Mouse (Mus musculus) T-helper 17 cell (primary cell): ENCODE data around the gene Exo1.

Experiments used
- in situ Hi-C, 2 experiments: fragments of 300-600 bp; cut with MboI, MseI; formaldehyde crosslinking; loops; 1 replicate in 1 of 2; 2 replicates in 1 of 2; pipeline ENCODE4 v1.15.1; 2025; ENCODE audit warnings: high pct_unique_total_duplicates in 2 of 2

Exo1 gene

DNA sequence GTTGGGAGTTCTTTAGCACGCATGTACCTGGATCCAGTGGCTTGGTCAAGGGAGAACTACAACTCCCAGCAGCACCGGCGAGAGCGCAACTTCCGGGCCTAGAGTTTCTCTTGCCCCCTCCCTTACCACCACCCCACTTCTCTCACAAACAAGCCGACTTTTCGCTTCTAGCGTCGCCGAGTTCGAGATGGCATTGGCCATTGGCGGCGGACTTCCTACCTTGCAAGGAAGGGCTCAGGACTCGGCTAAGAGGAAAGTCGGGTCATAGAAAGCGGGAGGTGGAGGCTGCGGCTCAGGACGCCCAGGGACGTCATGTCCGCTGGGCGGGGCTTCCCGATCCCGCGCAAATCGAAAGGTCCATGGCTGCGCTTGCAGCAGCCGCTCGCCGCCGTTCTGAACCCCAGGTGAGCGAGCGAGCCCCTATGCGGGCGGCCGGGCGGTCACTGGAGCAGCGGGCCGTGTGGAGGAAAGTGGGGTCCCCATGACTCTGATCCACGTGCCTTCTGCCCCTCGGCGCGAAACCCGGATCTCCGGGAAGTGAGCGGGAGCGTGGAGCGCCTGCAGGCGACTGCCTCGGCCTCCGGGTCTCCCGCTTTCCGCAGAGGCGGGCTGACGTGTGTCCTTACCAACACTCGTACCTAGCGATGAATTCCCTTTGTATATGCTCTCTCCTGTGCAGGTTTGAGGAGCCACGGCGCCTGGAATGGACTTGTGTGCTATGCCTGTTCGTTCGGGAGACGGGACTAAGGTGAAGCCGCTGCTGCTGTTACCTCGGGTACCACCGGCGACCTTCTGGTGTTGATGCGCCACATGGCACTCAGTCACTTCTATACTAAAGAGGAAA lies at the start of gene Exo1:
Gene Exo1, plus strand, starts transcription at position 129 of the 844 bp plus-strand sequence.
- in situ Hi-C loops: loop anchor here in 1 of 2 experiments (5.0 to 10.0 kb wide), 2 partner anchors 253 to 1894 kb away; partner anchors contain the start of gene Fh1

DNA sequence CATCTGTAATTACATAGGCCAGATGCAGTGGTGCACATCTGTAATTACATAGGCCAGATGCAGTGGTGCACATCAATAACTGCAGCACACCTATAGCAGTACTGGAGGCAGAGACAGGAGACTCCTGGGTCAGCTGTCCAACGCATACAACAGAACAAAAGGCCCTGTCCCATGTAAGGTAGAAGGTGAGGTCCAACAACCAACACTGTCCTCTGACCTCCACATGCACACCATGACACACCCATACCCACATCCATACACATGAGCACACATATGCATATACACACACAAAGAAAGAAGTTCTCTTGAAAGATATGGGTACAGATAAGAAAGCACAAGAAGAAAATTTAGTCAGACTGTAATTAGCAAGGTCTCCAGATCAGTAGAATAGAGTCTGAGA lies 24.9 kb upstream of the Exo1 start:
- in situ Hi-C loops: loop anchor here (10.0 kb wide), 2 partner anchors 461 to 501 kb away; no protein-coding TSS in a partner anchor

DNA sequence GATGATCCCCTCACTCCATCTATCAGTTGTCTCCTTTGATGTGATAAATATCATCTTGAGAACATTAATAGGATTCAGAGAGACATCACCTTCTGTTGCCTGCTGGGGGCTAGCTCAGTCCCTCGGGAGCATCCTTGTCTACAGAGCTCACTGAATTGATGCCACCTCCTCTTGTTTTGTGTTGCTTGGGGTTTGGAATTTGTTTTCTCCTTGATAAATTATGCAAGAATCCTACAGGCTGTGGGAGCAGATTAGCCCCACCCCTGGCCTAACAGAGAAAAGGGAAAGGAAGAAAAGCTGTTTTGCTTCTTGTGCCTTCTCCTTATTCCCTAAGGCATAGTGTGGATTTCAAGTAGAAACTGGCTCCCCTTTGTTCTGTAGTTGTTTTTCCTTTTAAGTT lies 13.3 kb upstream of the Exo1 start:
- in situ Hi-C loops: no loop called here

DNA sequence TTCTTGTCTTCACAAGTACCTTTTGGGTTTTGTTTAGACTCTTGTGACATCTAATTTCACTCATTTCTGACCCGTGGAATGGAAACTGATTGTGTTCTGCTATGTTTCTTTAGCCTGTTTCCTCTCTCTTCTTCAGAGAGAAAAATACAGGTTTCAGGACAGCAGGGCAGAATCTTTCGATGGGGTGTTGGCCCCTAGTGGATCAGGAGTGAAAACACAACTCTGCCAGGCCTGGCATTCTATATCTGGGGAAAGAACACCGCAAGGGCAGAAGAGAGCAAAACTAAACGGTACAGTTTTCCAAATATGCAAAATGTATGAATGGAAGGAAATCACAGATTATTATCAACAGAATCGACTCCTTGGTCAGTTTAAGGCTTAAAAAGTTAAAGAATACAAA lies 12.8 kb upstream of the Exo1 start:
- in situ Hi-C loops: no loop called here

DNA sequence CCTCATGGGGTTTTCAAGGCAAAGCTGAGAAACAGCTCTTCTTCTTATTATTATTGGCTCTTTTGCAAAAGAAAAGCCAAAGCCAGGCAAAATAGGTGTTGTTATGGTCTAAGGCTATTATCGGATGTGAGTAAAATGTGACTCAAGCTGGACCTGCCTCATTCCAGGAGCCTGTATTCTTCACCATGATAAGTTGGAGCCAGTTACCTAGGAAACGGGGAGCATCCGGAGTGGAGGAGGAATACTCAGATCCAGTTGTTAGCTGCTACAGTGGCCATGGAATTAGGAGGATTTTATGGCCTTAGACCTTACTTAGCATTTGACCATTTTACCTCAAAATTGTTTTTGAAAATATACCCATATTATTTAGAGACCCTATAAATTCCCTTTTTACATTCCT lies 9.7 kb upstream of the Exo1 start:
- in situ Hi-C loops: loop anchor here in 1 of 2 experiments (10.0 kb wide), 1 partner anchor 246 kb away; the partner anchor contains the start of genes Fh1 and Kmo

DNA sequence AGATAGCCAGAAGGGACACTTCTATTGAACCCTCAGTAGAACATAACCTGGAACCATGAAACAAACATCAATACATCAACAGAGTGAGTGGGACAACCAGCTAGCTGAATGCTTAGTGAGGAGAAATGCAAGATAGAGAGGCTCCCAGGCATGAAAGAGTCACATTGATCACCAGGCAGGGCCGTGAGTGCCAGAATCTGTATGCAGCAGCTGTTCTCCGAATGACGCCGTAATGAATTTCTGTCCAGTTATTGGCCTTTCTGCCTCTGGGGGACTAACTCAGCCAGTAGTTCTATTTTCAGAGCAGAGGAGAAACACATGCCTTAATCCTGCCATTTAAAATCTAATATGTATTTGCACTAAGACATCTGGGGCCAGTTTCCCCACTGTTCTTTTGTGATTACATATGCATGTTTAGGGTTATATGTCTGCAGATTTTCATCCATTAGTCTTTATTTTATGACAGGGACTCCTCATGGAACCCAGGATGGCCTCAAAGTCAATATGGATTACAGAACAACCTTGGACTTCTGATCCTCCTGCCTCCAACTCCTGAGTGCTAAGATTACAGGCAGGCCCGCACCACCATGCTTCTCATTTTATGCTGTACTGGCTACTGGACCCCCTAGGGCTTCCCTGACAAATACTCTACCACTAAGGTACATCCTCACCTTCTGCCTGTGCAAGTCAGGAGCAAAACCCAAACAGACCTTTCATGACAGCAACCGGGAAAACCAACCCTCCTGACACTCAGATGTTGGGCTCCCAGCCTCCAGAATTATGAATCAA lies 8.2 kb upstream of the Exo1 start:
- in situ Hi-C loops: loop anchor here in 1 of 2 experiments (10.0 kb wide), 1 partner anchor 247 kb away; the partner anchor contains the start of genes Fh1 and Kmo

DNA sequence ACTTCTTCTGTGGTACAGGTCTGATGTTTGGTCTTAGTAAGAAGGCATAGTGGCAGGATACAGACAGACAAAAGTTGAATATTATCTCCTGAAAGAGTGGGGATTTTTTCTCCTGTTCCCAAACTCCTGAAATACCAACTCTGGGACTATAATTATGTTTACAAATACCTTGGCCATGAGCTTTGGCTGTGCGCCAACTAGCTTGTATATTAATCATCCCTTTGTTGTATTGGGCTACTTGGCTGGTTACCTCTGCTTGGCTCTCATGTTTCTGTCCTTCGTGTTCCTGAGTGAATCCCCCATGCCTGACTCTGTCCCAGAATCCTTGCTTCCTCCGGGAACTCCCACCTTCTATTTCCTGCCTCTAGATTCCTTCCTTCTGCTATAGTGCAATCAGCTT lies 3.0 kb downstream of the Exo1 start:
- in situ Hi-C loops: loop anchor here in 1 of 2 experiments (5.0 to 10.0 kb wide), 2 partner anchors 256 to 1891 kb away; partner anchors contain the start of gene Fh1

DNA sequence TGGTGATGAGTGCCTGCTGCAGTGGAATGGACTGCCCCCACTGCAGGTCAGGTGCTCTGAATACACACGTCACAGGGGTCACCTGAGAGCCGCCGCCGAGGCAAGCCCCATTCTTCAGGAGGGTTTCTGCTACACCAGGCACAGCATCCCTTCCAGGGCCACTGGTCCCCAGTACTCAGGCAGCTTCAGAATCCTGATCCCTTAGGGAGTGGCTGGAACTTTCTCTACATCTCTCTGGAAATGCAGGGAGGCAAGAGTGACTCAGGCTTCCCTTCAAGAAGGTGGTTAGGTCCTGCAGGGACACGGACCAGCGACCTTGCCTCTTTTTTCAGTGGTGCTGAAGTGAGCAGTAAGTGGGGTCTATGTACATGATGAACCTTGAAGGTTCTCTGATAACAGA lies 12.9 kb downstream of the Exo1 start:
- in situ Hi-C loops: loop anchor here in 1 of 2 experiments (5.0 kb wide), 1 partner anchor 201 kb away; the partner anchor contains the start of genes Chml and Opn3

DNA sequence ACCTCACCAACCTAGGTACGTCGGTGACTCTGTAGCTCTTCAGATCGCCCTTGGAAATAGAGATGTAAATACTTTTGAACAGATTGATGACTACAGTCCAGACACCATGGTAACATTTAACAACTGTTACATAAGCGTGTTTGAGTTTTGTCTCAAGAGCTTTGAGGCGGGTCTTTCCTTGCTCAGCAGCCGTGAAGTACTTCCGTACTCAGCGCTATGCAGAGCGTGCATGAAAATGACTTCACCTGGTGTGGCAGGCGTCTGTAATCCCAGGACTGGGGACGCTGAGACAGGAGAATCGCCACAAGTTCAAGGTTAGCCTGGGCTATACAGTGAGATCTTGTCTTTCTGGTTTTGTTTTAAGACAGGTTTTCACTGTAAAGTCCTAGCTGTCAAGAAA lies 13.3 kb downstream of the Exo1 start:
- in situ Hi-C loops: loop anchor here in 1 of 2 experiments (5.0 kb wide), 1 partner anchor 201 kb away; the partner anchor contains the start of genes Chml and Opn3

DNA sequence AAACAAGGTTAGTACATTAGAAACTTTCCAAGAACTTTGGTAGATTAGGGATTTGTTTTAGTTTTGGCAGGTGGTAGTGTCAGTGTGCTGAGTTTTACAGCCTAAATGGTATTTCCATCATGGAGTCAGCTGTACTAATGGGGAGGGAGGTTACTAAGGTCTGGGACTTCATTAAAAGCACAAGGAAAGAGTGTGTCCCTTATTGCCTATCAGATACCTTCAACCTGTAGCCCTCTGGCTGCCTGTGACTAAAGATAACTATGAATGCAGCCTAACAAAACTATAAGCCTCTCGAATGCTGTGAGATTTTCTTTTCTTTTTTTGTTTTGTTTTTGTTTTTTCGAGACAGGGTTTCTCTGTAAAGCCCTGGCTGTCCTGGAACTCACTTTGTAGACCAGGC lies 30.8 kb downstream of the Exo1 start:
- in situ Hi-C loops: no loop called here

DNA sequence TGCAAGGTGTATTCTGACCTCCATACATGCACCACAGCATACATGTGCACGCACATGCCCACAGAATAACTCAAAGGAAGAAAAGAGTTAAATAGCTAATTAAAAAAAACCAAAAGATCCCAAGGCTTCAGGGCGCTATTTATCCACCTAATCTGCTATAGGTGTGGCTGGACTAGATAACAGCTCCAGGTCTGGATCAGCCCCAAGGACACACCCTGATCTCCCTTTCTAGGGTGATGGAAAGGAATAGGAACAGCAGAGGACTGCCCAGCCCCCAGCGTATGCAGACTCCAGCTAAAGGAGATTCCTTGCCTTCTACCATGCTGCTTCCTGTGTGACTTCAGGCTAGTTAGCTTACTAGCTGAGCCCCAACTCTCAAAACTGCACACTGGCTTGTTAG lies 31.7 kb downstream of the Exo1 start:
- in situ Hi-C loops: no loop called here

DNA sequence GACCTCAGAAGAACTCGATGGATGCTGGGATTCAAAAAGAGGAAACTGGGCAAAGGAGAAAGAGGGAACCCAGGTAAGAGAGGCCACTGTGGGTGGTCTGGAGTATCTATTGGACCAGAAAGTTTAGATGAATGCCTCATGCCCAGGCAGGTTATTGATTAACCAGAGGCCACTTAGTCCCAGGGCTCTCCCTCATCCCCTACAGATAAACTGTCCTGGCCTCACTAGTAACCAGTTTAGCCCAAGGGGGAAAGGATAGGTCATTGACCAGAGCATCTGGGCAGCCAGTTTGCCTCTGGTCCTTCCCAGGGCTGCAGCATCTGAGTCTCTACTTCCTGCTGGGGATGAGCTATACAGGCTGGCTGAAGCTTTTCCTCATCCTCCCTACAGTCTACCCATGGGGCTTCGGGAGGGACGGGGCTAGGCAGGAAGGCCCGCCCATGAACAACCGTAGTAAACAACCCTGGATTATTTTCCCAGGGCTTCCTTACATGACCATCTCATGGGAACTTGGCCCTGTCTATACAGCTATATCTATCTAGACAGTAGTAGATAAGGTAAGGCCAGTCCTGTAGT lies 33.4 kb downstream of the Exo1 start:
- in situ Hi-C loops: no loop called here

DNA sequence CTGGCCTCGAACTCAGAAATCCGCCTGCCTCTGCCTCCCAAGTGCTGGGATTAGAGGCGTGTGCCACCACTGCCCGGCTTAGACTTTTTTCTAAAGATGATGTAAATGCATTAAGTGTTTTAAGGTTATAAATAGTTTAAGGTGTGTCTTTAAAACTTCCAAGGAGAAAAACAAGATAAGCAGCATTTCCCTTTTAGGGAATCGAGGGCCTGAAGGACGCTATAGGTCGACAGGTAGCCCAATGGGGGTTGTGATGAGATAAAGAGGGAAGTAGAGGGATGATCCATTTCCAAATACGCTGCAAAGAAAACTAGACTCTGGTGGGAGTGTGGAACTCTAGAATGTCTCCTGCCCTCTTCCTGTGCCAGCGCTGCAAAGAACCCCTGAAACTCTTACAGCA lies 39.6 kb downstream of the Exo1 start, which contains the start of gene Gm38100:
Gene Gm38100, plus strand, starts transcription at position 301 of the 400 bp plus-strand sequence.
- in situ Hi-C loops: no loop called here

DNA sequence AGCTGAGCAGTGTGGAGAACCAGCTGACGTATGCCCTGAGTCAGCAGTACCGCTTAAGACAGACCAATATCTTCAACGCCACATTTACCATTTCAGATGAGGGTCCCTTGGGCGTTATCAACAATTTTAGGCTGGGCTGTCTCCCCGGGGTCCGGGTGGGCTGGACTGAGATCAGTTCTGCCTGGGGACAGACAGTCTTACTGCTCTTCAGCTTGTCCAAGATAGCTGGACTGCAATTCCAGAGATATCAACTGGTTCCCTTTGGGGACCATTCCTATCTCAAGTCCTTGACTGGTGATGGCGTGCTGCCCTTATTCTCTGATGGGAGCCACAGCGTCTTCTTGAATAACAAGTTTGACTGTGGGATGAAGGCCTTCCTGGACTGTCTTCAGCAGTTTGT lies 40.7 kb downstream of the Exo1 start:
- in situ Hi-C loops: no loop called here

DNA sequence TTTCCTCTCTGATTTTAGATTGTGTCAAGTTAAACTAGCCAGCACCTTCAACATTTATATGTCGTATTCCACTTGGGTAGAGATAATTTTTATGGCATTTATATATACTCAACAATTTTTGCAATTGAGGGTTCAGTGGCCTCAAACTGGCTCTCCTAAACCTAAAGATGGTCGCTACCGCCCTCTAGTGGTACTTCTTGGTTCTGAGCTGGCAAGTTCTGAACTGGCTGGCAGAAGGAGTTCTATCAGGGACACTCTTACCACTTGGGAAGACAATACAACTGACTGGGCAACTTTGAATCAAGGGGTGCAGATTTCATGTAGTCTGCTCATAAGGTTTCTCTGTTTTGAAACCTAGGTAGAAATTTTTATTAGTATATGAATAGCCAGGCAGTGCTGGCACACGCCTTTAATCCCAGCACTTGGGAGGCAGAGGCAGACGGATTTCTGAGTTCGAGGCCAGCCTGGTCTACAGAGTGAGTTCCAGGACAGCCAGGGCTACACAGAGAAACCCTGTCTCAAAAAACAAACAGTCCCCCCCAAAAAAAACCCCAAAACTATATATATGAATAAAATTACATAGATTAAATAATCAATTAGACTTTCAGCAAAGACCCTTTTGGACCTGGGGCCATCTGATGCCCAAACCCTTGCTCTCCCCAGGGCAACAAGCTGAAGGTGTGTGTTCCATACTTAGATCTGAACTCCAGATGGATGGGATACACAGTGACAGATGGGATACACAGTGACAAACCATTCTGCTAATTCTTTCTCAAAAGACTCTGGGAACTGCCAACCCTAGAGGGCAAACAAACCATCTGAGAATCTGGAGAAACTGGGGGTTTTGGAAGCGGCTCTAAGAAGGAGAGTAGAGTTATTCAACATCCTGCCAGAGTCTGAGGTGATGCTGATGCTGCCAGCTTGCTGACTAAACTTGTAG lies 43.7 kb downstream of the Exo1 start:
- in situ Hi-C loops: no loop called here

DNA sequence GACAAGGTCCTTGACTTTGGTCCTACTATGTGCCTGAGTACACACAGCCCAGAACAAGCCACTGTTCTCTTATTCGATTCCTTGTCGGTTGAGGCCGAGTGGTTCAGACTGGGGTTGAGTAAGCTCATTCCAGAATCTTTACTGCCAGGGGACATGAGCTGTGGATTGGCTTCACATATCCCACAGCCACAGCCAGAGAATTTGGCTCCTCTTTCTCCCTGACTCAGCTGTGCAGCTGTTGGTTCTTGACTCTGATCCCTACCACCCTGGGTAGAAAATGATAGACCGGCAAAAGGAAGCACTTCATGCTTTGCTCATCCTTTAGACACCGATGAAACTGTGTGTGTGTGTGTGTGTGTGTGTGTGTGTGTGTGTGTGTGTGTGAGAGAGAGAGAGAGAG lies 51.0 kb downstream of the Exo1 start:
- in situ Hi-C loops: loop anchor here (25.0 kb wide), 2 partner anchors 731 to 931 kb away; no protein-coding TSS in a partner anchor

DNA sequence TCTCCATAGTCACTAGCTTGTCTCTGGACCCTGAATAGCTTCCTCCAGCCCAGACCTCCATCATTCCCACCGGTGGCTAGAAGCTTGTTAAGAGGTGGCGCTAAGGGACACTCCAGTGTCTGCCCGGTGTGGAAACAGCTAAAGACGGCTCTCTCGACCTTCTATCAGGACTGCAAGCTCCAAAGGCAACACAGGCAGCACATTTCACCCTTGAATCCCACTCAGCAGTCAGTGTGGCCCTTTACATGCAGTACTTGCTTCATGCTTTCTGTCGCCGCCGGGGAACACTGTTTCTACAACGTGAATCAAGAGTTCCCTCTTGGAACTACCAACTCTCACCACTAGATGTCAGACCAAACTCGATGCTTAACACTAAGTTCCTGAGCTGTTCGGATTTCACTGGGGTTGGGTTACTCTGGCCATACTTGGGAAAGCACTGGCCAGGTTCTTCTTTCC lies 55.9 kb downstream of the Exo1 start:
- in situ Hi-C loops: loop anchor here (25.0 kb wide), 2 partner anchors 726 to 926 kb away; no protein-coding TSS in a partner anchor

DNA sequence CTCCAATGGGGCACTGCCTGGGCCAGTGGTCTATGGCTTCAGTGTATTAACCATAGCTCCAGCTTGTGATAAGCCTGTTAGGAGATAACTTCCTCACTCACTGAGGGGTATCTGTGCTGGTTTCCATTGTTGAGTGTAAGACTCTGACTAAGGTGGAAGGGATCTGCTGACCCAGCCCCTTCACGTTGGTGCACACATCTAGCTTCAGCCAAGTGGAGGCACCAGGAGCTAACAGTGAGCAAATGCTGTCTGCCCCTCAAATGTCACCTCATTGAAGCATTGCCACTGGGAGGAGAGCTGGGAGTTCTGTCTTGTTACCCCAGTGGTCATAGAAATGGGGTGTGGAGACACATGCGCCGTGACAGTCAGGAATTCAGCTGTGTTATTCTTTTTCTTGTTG lies 58.4 kb downstream of the Exo1 start:
- in situ Hi-C loops: loop anchor here (25.0 kb wide), 2 partner anchors 724 to 924 kb away; no protein-coding TSS in a partner anchor

DNA sequence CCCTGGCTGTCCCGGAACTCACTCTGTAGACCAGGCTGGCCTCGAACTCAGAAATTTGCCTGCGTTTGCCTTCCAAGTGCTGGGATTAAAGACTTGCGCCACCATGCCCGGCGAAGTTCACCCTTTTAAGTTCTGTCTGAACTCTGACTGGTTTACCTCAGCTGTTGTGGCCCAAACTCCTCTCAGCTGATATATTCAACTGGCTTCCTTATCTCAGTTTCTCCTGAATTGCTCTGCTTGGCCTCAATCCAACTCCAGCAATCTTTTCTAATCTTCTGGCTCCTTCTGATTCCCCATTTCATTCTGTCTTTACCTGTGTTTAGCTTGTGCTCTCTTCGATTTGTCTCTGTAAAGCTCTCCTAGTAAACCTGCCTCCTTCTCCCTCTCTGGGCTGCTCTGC lies 62.8 kb downstream of the Exo1 start:
- in situ Hi-C loops: loop anchor here (25.0 kb wide), 2 partner anchors 719 to 919 kb away; no protein-coding TSS in a partner anchor

DNA sequence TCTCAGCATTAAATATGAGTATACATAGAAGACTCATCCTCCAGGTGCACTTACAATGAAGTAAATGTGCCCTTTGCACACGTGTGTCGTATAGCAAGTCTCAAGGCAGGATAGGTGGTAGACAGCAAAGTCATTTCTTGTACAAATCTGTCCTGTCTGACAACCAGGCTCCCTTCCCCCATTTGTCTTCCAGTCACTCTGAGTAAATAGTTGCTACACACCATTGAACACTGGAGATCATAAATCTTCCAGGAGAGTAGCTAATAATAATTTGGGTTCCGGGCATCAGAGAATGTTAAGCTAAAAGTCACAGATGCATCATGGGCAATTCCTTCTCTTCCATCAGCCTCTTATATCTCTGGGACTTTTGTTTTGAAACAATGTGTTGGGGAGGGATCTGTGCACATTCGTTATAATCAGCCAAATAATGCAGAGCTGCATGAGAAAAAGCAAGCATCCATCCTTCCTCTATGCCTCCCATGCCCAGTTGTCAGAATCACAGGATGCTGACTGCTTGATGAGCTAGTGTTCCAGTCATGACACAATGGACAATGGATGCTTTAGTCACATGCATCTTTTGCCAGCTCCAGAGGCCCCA lies 66.4 kb downstream of the Exo1 start:
- in situ Hi-C loops: loop anchor here (25.0 kb wide), 2 partner anchors 715 to 915 kb away; no protein-coding TSS in a partner anchor
